Comparison of ENCODE assay signal across 8 mouse cellular contexts in the genomic region with DNA sequence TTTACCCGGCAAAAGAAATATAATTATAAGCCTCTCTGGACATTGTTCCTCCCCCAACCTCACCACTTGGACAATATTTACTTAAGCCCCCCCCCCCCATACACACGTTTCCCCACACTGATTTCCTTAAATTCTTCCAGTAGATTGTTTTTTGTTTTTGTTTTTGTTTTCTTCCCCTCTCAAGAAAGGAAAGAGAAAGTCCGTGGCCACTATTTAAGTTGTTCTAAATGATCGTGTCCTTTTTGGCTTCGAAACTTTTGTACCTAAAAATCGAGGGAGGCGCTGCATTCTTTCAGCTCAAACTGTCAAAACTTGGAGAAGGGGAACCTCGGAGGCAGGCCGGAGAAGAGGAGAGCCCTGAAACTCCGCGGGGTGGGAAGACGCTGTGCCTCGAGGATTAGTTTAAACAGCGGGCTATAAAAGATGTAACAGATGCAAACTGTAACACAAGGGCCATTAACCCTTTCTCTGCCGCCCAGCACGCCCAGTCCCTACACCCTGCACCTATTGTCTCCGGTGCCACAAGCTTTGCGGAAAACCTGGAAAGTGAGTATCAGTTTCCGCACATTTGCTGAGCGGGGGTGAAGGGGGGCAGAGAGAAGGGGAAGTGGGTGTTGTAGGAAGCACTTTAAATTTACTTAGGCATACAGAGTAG. TPM values are rescaled to one million over a fixed set of nuclear protein-coding genes. Genes with fewer than 3 reads are reported as not detected.
DNase-seq lines count a peak whose midpoint lies in the region; ATAC-seq and TF ChIP-seq lines count a peak whose summit lies in the region.

No protein-coding gene starts in this region.

- H3K4me3 ChIP-seq in cerebellum, adult 2 months (replicated peaks; ENCODE audit: insufficient read depth, low read depth, low read length) = peak overlapping the region; percentile 48
- peak overlapping the region; percentile 97 for H3K4me3 ChIP-seq in forebrain, embryonic 12.5 days (replicated peaks)
- peak overlapping the region; percentile 90 for H3K4me3 ChIP-seq in hindbrain, embryonic 11.5 days (ENCODE audit: low read depth, low read length)
- H3K4me3 ChIP-seq in midbrain, embryonic 16.5 days (ENCODE audit: low read depth, low read length) = peak overlapping the region; percentile 62

- H3K36me3 ChIP-seq in forebrain, embryonic 12.5 days (replicated peaks) = no peaks in the 10 kb centered on the region
- no peaks in the 10 kb centered on the region for H3K36me3 ChIP-seq in hindbrain, embryonic 11.5 days (ENCODE audit: control insufficient read depth, insufficient read depth, low read length)
- no peaks in the 10 kb centered on the region for H3K36me3 ChIP-seq in midbrain, embryonic 16.5 days (ENCODE audit: control insufficient read depth, insufficient read depth, low read length)

- H3K9me3 ChIP-seq in forebrain, embryonic 12.5 days = no peaks in the 10 kb centered on the region
- H3K9me3 ChIP-seq in hindbrain, embryonic 11.5 days (ENCODE audit: control insufficient read depth, low read length) = no peaks in the 10 kb centered on the region
- no peaks in the 10 kb centered on the region for H3K9me3 ChIP-seq in midbrain, embryonic 16.5 days (replicated peaks; ENCODE audit: control insufficient read depth, low read length, poor library complexity, severe bottlenecking)

- no peak for TF ChIP-seq POLR2A in cerebellum, adult 2 months (IDR thresholded peaks at IDR 0.05; ENCODE audit: borderline replicate concordance, insufficient read depth, low read length)

- H3K27me3 ChIP-seq in cerebellum, adult 2 months (ENCODE audit: control insufficient read depth, insufficient read depth, low read length) = peaks cover 23% of the 10 kb centered on the region; the same call in 1 of the 2 replicates
- H3K27me3 ChIP-seq in forebrain, embryonic 12.5 days = no peaks in the 10 kb centered on the region
- H3K27me3 ChIP-seq in hindbrain, embryonic 11.5 days (ENCODE audit: control insufficient read depth, insufficient read depth, low read length) = no peaks in the 10 kb centered on the region
- H3K27me3 ChIP-seq in midbrain, embryonic 16.5 days (ENCODE audit: control insufficient read depth, insufficient read depth, low read depth, low read length) = no peaks in the 10 kb centered on the region

- no peak for TF ChIP-seq CTCF in cerebellum, adult 2 months (IDR thresholded peaks at IDR 0.05; ENCODE audit: borderline replicate concordance, insufficient read depth, low read depth, low read length)

- 0 out of 2 replicates have a peak, but pooled peaks cover 2% of the 10 kb centered on the region for H3K4me1 ChIP-seq in cerebellum, adult 2 months (ENCODE audit: control insufficient read depth, insufficient read depth, low read length)
- H3K4me1 ChIP-seq in forebrain, embryonic 12.5 days = peaks cover 49% of the 10 kb centered on the region
- H3K4me1 ChIP-seq in hindbrain, embryonic 11.5 days (replicated peaks; ENCODE audit: control insufficient read depth, insufficient read depth, low read length) = 0 out of 2 replicates have a peak, but pooled peaks cover 3% of the 10 kb centered on the region
- H3K4me1 ChIP-seq in midbrain, embryonic 16.5 days (ENCODE audit: control insufficient read depth, insufficient read depth, low read length) = peaks cover 23% of the 10 kb centered on the region

- WGBS in cerebellum, adult 2 months = 4% methylated on average over 20 of the region's 20 CpGs
- under 1% methylated on average over 20 of the region's 20 CpGs for WGBS in forebrain, embryonic 12.5 days
- WGBS in hindbrain, embryonic 11.5 days = 0% methylated on average over 20 of the region's 20 CpGs
- WGBS in midbrain, embryonic 16.5 days = under 1% methylated on average over 20 of the region's 20 CpGs

- peak; percentile 19 to 31 for DNase-seq in cerebellum, adult 2 months
- DNase-seq in cerebellum, adult 11 months = no peak
- DNase-seq in R1 (ENCODE audit: low read depth, low spot score) = peak; percentile 28
- DNase-seq in hindbrain, embryonic 11.5 days (ENCODE audit: low spot score) = peak; percentile 81
- DNase-seq in liver = peak; percentile 69
- peak; percentile 6 to 22 for DNase-seq in thymus, adult 18-20 months

- H3K4me2 ChIP-seq in forebrain, embryonic 12.5 days = peak overlapping the region; percentile 69
- peak overlapping the region; percentile 73 for H3K4me2 ChIP-seq in hindbrain, embryonic 11.5 days (replicated peaks; ENCODE audit: low read depth, low read length)
- H3K4me2 ChIP-seq in midbrain, embryonic 16.5 days (ENCODE audit: low read length) = peak overlapping the region; percentile 88

- peak overlapping the region; percentile 100 for H3K9ac ChIP-seq in forebrain, embryonic 12.5 days
- H3K9ac ChIP-seq in hindbrain, embryonic 11.5 days (ENCODE audit: low read depth, low read length) = peak overlapping the region; percentile 98
- peak overlapping the region; percentile 80 for H3K9ac ChIP-seq in midbrain, embryonic 16.5 days (ENCODE audit: low read depth, low read length)

- peak overlapping the region; percentile 53; the same call in 1 of the 2 replicates for H3K27ac ChIP-seq in cerebellum, adult 2 months (ENCODE audit: insufficient read depth, low read length)
- H3K27ac ChIP-seq in forebrain, embryonic 12.5 days = peak overlapping the region; percentile 98
- peak overlapping the region; percentile 98 for H3K27ac ChIP-seq in hindbrain, embryonic 11.5 days (ENCODE audit: low read depth, low read length)
- H3K27ac ChIP-seq in midbrain, embryonic 16.5 days (ENCODE audit: low read length) = peak overlapping the region; percentile 91

- ATAC-seq in forebrain, embryonic 12.5 days (ENCODE audit: low FRiP score) = peak; percentile 23; the same call in 1 of the 2 replicates
- peak; percentile 15; the same call in 1 of the 2 replicates for ATAC-seq in hindbrain, embryonic 11.5 days (ENCODE audit: low FRiP score)
- ATAC-seq in midbrain, embryonic 16.5 days = no peak

RNA-seq across cellular contexts. Expression of a gene that starts 6.3 kb away (rescaled TPM):
- 35.8 and 40.5 TPM in 2 replicates for polyA plus RNA-seq in cerebellum, adult 2 months (2012; rRNA removed)
- 63.3 and 74.3 TPM in 2 replicates for polyA plus RNA-seq in forebrain, embryonic 12.5 days (2016; fragmentation: Nextera tagmentation; extraction: Ambion mirVana)
- 57.7 and 58.8 TPM in 2 replicates for polyA plus RNA-seq in hindbrain, embryonic 11.5 days (2014; fragmentation: Nextera tagmentation; extraction: Ambion mirVana)
- polyA plus RNA-seq in midbrain, embryonic 16.5 days (2015; fragmentation: Nextera tagmentation; extraction: Ambion mirVana) = 24.6 and 26.7 TPM in 2 replicates
